Mouse (Mus musculus): ENCODE data around the gene Gm13040. TPM values are rescaled to one million over a fixed set of nuclear protein-coding genes. Genes with fewer than 3 reads are reported as not detected.

Gm13040 gene
- not detected for polyA plus RNA-seq (2014; fragmentation: Illumina TruSeq; extraction: RNeasy Lipid Tissue Mini Kit (QIAGEN cat#74804); ENCODE audit: low read depth, low replicate concordance)

GRCm38 (mm10) chr4:143535654-143536053, at the start of gene Gm13040:
TSS of gene Gm13040 (plus strand) at chr4:143535954.

DNA sequence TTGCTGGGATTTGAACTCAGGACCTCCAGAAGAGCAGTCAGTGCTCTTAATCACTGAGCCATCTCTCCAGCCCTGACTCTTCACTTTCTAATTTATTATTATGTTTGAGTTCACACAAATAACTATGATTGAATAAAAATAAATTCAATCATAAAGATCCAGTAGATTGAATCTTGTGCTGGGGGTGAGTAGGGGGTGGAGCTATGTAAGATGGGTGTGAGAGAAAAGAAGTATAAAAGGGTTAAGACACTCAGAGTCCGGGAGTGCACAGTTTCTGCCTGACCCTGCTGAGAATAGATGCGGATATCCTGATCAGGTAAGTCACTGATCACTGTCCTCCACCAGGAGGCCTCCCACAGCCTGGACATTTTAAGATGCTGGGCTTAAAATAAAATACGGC, 24.7 kb upstream of the Gm13040 start, which contains the start of gene Gm13043:
Gm13043 (plus strand) TSS at position 301 of the 400 bp plus-strand sequence.

GRCm38 (mm10) chr4:143551400-143551799, 15.6 kb downstream of the Gm13040 start, which contains the start of the genes BC080695 and Gm13057:
TSS of gene BC080695 (plus strand) at chr4:143551700.
TSS of gene Gm13057 (plus strand) at chr4:143551709.

Other genes with a start within 250 kb of the Gm13040 start
- 4.9 TPM for gene Pdpn, start 236.4 kb upstream of the Gm13040 start, polyA plus RNA-seq (2014; fragmentation: Illumina TruSeq; extraction: RNeasy Lipid Tissue Mini Kit (QIAGEN cat#74804); ENCODE audit: low read depth, low replicate concordance)
- 0.26 TPM for gene Lrrc38, start 186.2 kb upstream of the Gm13040 start, polyA plus RNA-seq (2014; fragmentation: Illumina TruSeq; extraction: RNeasy Lipid Tissue Mini Kit (QIAGEN cat#74804); ENCODE audit: low read depth, low replicate concordance)
- not detected for gene Pramel1, start 141.5 kb upstream of the Gm13040 start, polyA plus RNA-seq (2014; fragmentation: Illumina TruSeq; extraction: RNeasy Lipid Tissue Mini Kit (QIAGEN cat#74804); ENCODE audit: low read depth, low replicate concordance)
- gene Pramef8, start 123.5 kb upstream of the Gm13040 start, polyA plus RNA-seq (2014; fragmentation: Illumina TruSeq; extraction: RNeasy Lipid Tissue Mini Kit (QIAGEN cat#74804); ENCODE audit: low read depth, low replicate concordance): 11.1 TPM
- gene Oog4, start 85.6 kb upstream of the Gm13040 start, polyA plus RNA-seq (2014; fragmentation: Illumina TruSeq; extraction: RNeasy Lipid Tissue Mini Kit (QIAGEN cat#74804); ENCODE audit: low read depth, low replicate concordance): not detected
- not detected for gene Gm13043, start 24.6 kb upstream of the Gm13040 start, polyA plus RNA-seq (2014; fragmentation: Illumina TruSeq; extraction: RNeasy Lipid Tissue Mini Kit (QIAGEN cat#74804); ENCODE audit: low read depth, low replicate concordance)
- gene BC080695, start 15.7 kb downstream of the Gm13040 start, polyA plus RNA-seq (2014; fragmentation: Illumina TruSeq; extraction: RNeasy Lipid Tissue Mini Kit (QIAGEN cat#74804); ENCODE audit: low read depth, low replicate concordance): not detected
- gene Gm13057, start 15.8 kb downstream of the Gm13040 start, polyA plus RNA-seq (2014; fragmentation: Illumina TruSeq; extraction: RNeasy Lipid Tissue Mini Kit (QIAGEN cat#74804); ENCODE audit: low read depth, low replicate concordance): not detected
- not detected for gene Gm13083, start 79.0 kb downstream of the Gm13040 start, polyA plus RNA-seq (2014; fragmentation: Illumina TruSeq; extraction: RNeasy Lipid Tissue Mini Kit (QIAGEN cat#74804); ENCODE audit: low read depth, low replicate concordance)
- not detected for gene Gm13088, start 121.3 kb downstream of the Gm13040 start, polyA plus RNA-seq (2014; fragmentation: Illumina TruSeq; extraction: RNeasy Lipid Tissue Mini Kit (QIAGEN cat#74804); ENCODE audit: low read depth, low replicate concordance)
- gene Gm13089, start 166.8 kb downstream of the Gm13040 start, polyA plus RNA-seq (2014; fragmentation: Illumina TruSeq; extraction: RNeasy Lipid Tissue Mini Kit (QIAGEN cat#74804); ENCODE audit: low read depth, low replicate concordance): not detected
- gene Gm13078, start 183.5 kb downstream of the Gm13040 start, polyA plus RNA-seq (2014; fragmentation: Illumina TruSeq; extraction: RNeasy Lipid Tissue Mini Kit (QIAGEN cat#74804); ENCODE audit: low read depth, low replicate concordance): not detected

All from heart, adult 10 weeks (tissue).